Mouse (Mus musculus) right cerebral cortex, adult 2 months (tissue): ENCODE data around the gene Nxpe5.
"Not testable (repeated sequence)": the region's sequence is repeated elsewhere in the genome, so short reads cannot be mapped to it uniquely, and the experiment has no call there.

Source experiments
- DNase-seq, 2 experiments: peaks; one replicate each; pipeline ENCODE4 v3.0.0; 2021 to 2022; ENCODE audit warnings: low spot score in 2 of 2

Nxpe5 gene

DNA sequence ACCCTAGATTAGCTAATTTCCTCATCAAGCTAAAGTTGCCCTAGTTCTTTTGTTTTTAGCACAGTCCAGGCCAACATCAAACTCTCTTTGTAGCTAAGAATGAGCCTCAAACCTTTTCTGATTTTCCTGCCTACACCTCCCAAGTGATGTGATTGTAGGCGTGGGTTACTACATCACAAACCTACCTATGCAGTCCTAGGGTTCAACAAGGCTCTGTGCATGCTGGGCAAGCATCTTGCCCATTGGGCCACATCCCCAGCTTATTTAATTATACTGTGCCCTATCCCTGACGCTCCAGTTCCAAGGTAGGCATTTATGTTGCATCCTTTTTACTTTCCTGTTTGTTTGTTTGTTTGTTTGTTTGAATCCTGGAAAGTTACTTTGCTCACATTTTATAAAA is at the start of gene Nxpe5:
Gene Nxpe5, plus strand, starts transcription at position 199 of the 400 bp plus-strand sequence.
- no peak for DNase-seq

- peak; percentile 78 to 84 for DNase-seq
Measured at GRCm38 (mm10) chr5:138186950-138187638, 38.6 kb upstream of the Nxpe5 start, which contains the start of the genes Taf6 and Cnpy4. Taf6 (minus strand) TSS chr5:138187451. Cnpy4 (plus strand) TSS chr5:138187485.

GRCm38 (mm10) chr5:138187661-138188306 is 37.9 kb upstream of the Nxpe5 start:
- DNase-seq = peak; percentile 82 to 85

DNA sequence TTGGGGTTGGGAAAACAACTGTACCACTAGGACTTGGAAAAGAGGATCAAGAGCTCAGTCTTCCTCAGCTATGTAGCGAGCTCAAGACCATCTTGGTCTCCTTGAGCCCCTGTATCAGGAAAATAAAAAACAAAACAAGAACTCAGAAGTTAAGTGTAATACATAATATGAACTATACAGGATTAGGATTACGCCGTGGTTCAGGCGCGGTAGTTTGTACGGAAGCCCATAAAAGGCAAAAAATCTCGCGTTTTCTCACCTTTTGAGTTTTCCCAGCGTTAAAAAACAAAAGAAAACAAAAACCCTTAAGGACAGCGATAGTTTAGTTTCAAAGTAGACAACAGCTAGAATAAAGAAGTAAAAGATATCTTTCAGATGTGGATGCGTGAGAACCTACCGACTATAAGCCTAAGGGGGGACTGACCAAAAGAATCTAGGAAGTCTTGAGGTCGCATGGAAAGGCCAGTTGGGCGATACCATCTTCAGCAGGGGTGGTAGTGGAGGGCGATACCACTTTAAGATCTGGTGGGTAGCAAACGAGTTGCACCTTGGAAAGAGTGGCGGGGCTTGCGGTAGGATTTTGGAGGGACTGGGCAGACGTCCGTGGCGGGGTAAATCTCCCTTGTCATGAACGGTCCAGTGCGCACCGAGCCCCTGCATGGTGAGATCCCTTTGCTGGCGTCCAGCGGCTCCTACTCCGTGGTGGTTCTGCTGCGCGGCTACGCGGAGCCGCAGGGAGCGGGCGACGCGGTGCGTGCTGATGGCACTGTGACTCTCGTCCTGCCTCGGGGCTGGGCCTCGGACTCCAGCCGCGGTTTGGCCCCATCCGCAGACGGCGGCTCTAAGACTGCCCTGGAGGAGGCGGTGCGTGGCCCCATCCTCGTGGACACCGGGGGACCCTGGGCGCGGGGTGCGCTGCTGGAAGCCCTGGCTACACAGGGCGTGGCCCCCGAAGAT is 31.6 kb upstream of the Nxpe5 start, which contains the start of gene Mblac1:
Gene Mblac1, plus strand, starts transcription at position 544 of the 957 bp plus-strand sequence.
- peak; percentile 88 to 90 for DNase-seq

DNA sequence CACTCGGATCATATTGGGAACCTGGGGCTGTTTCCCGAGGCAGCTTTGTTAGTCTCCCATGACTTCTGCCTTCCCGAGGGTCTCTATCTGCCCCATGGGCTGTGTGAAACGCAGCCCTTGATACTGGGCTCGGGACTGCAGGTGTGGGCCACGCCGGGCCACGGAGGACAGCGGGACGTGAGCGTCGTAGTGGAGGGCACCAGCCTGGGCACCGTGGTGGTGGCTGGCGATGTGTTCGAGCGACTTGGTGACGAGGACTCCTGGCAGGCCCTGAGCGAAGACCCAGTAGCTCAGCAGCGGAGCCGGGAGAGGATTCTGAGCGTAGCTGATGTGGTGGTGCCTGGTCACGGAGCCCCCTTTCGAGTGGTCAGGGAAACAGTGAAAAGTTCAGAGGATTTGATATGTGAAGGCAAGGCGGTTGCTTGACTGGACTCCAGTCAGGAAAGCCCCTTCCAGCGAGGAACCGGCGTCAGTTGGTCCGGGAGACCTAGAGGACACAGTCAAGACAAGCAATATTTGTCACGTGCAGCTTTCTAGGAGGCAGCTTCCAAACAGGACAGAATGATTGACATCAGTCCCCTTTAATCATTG is 30.8 kb upstream of the Nxpe5 start:
- DNase-seq = peak; percentile 37 to 47

- no peak for DNase-seq
Measured at GRCm38 (mm10) chr5:138195463-138195862, 30.2 kb upstream of the Nxpe5 start.

DNA sequence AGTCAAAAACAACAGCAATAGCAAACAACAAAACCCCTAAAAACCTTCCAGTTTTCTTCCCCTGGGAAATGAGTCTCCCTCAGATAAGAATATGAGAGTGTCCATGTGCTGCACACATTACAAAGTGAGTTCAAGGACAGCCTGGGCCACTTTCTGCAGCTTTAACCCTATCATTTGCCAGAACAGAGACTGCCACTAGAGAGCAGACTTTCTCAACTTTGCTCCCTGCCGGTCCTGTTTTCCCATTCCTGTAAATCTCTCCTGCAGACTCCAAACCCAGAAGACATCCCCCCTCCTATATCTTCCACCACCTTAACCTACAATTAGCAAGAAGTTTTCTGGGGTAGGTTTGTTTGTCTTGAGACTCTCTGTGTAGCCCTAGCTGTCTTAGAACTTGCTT is 26.1 kb upstream of the Nxpe5 start:
- DNase-seq = no peak

- no peak for DNase-seq
Measured at GRCm38 (mm10) chr5:138202086-138202485, 23.6 kb upstream of the Nxpe5 start.

- DNase-seq = no peak
Measured at GRCm38 (mm10) chr5:138207253-138207652, 18.4 kb upstream of the Nxpe5 start.

GRCm38 (mm10) chr5:138207873-138208272 is 17.8 kb upstream of the Nxpe5 start:
- DNase-seq = no peak

DNA sequence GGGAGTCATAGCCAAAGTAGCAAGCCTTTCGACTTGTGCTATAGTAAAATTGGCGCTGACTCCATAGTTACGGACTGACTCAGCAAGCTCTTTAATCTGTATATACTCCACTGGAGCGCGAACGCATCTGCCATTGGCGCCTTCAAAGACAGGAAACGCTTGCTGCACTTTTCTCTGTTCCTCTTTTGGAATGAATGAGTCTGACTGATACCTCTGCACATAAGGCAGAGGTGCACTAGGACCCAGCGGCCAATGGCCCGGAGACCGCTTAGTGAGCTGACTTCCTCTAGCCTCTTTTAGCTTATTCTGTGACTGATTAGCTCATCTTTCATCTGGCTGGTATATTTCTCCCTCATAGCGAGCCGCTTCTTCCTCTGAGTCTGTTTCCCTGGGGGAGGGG is 9.1 kb upstream of the Nxpe5 start:
- not testable (repeated sequence) for DNase-seq

GRCm38 (mm10) chr5:138219864-138220263 is 5.8 kb upstream of the Nxpe5 start:
- DNase-seq = no peak

- DNase-seq = peak; percentile 85 to 90
Measured at GRCm38 (mm10) chr5:138222111-138222510, 3.6 kb upstream of the Nxpe5 start.

GRCm38 (mm10) chr5:138223287-138223686 is 2.4 kb upstream of the Nxpe5 start:
- peak; percentile 31 to 41 for DNase-seq

- no peak for DNase-seq
Measured at GRCm38 (mm10) chr5:138226491-138226890, 793 bp downstream of the Nxpe5 start.

GRCm38 (mm10) chr5:138227367-138227766 is 1.7 kb downstream of the Nxpe5 start:
- no peak for DNase-seq

DNA sequence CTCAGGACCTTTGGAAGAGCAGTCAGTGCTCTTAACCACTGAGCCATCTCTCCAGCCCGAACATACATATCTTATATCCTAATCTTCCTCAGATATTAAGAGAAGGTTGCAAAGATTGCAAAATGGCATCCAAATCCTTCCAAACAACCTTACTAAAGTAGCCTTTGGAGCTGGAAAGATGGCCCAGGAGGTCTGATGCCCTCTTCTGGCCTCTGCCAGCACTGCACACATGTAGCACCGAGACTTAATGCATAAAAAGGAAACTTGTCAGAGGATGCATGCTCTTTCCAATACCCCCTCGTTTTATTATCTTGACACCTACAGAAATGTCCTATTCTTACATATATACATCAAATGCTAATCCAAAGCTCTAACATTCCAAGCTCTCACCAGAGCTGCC is 2.3 kb downstream of the Nxpe5 start:
- DNase-seq = peak; percentile 7 to 11

- DNase-seq = no peak
Measured at GRCm38 (mm10) chr5:138229511-138229910, 3.8 kb downstream of the Nxpe5 start.

DNA sequence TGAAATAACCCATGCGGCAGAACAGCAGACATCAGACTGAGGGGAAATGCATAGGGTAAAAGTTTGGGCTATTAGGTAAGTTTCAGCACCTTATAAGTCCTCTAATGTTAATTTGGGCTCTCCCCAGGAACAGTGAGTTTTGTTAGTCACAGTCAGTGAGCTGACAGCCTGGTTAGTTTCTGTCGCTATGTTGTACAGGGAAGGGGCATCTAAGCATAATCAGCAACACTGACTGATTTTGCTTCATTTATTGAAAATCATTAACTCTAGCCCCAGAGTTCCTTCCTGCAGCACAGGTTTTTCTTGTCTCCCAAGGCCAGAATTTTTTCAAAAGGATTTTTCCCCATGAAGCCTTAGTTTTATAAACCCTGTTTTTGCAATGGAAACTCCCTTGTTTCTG is 8.1 kb downstream of the Nxpe5 start:
- no peak for DNase-seq

- DNase-seq = no peak
Measured at GRCm38 (mm10) chr5:138234224-138234623, 8.5 kb downstream of the Nxpe5 start.

- DNase-seq = no peak
Measured at GRCm38 (mm10) chr5:138241511-138241910, 15.8 kb downstream of the Nxpe5 start.

DNA sequence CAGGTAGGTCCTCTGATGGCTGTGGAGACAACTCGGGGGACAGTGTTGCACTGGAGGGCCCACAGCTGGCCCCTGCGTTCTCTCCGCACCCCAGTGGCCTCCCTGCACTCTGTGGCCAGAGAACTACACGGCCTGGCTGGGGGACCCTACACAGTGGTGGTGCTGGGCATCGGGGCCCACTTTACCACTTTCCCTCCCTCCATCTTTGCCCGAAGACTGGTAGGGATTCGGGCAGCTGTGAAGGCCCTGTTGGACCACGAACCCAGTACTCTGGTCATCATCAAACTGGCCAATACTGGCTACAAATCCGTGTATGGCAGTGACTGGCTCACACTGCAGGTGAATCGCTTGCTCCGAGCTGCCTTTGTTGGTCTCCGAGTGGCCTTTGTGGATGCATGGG is 25.4 kb downstream of the Nxpe5 start:
- DNase-seq = no peak
